Mouse (Mus musculus) layer of hippocampus, postnatal 25 days (tissue): Measurements from ENCODE around the gene Mtus2. TPM values are rescaled to one million over a fixed set of nuclear protein-coding genes. Genes with fewer than 3 reads are reported as not detected.
A peak's percentile ranks its signal among the peaks of the same experiment; 100 is the strongest.
"Not testable (repeated sequence)": the region's sequence is repeated elsewhere in the genome, so short reads cannot be mapped to it uniquely, and the experiment has no call there.

Experiments
- DNase-seq, 2 experiments: peaks; one replicate each; pipeline ENCODE4 v3.0.0; 2022; ENCODE audit warnings: mixed read lengths in 2 of 2, low spot score in 1 of 2; ENCODE audit errors: extremely low spot score in 1 of 2
- total RNA-seq, 2 experiments: library from RNA; stranded (reverse); gene quantifications; 2 replicates each; pipeline ENCODE4 v1.2.3; 2021

Mtus2 gene
- total RNA-seq, 2 experiments from 2014 or later = 30.0 to 35.6 TPM

GRCm38 (mm10) chr5:148325317-148325885, 368.3 kb downstream of the Mtus2 start:
- DNase-seq = peak in 1 of 2 experiments; percentile 47

- DNase-seq = not testable (repeated sequence)
These were observed 369.2 kb downstream of the Mtus2 start for GRCm38 (mm10) chr5:148326295-148326694.

GRCm38 (mm10) chr5:148328982-148329381, 371.9 kb downstream of the Mtus2 start:
- no peak for DNase-seq

GRCm38 (mm10) chr5:148331229-148331776, 374.2 kb downstream of the Mtus2 start:
- no peak for DNase-seq

- no peak for DNase-seq
These were observed 375.0 kb downstream of the Mtus2 start for GRCm38 (mm10) chr5:148331926-148332621.

- DNase-seq = peak; percentile 44 to 75
These were observed 375.5 kb downstream of the Mtus2 start for GRCm38 (mm10) chr5:148332622-148332974.

- no peak for DNase-seq
These were observed 382.0 kb downstream of the Mtus2 start for GRCm38 (mm10) chr5:148339126-148339525.

- no peak for DNase-seq
These were observed 385.1 kb downstream of the Mtus2 start for GRCm38 (mm10) chr5:148342061-148342741.

- no peak for DNase-seq
These were observed 387.3 kb downstream of the Mtus2 start for GRCm38 (mm10) chr5:148344374-148344773.

- no peak for DNase-seq
These were observed 389.4 kb downstream of the Mtus2 start for GRCm38 (mm10) chr5:148346543-148346942.

GRCm38 (mm10) chr5:148348153-148348552, 391.0 kb downstream of the Mtus2 start:
- DNase-seq = no peak

GRCm38 (mm10) chr5:148349327-148350011, 392.3 kb downstream of the Mtus2 start:
- DNase-seq = no peak

GRCm38 (mm10) chr5:148353429-148353828, 396.3 kb downstream of the Mtus2 start:
- DNase-seq = no peak

GRCm38 (mm10) chr5:148354536-148354935, 397.4 kb downstream of the Mtus2 start:
- DNase-seq = no peak

GRCm38 (mm10) chr5:148355822-148356221, 398.7 kb downstream of the Mtus2 start:
- no peak for DNase-seq

- DNase-seq = no peak
These were observed 400.0 kb downstream of the Mtus2 start for GRCm38 (mm10) chr5:148357168-148357567.

GRCm38 (mm10) chr5:148359131-148359530, 402.0 kb downstream of the Mtus2 start:
- DNase-seq = no peak

- no peak for DNase-seq
These were observed 404.0 kb downstream of the Mtus2 start for GRCm38 (mm10) chr5:148360922-148361758.

- DNase-seq = no peak
These were observed 404.6 kb downstream of the Mtus2 start for GRCm38 (mm10) chr5:148361759-148362010.

GRCm38 (mm10) chr5:148362296-148362695, 405.2 kb downstream of the Mtus2 start:
- DNase-seq = no peak
